In the genomic region with DNA sequence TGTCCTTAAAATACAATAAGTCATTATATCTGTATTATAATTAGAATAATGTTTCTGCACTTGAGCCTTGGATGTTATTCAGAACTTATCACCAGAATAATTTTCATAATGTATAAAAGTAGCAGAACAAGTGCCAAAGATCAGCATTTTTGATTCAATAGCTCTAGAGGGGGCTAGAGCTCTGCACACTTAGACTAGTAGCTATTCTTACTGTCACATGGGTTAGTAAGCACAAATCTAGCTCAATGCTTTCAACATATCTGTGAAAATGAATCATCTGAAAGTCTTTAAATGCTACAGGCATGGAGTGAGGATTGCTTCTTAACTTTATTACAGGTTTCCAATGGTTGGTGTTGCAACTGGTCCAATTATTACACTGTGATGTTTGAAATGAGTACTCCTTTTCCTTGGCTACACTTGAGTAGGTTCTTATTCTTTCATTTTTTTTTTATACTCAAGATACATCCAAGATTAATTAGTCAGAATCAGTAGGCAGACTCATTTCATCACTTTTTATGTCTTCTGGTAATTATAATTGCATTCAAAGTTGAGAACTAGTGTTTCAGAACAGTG, we compare ENCODE assay signal across 16 mouse cellular contexts.
DNase-seq lines count a peak whose midpoint lies in the region; ATAC-seq and TF ChIP-seq lines count a peak whose summit lies in the region.
"Had no signal": no experiment of that assay in that cellular context is flagged by ENCODE, and none has a peak within 500 bp of the region (broad histone marks: within the 10 kb centered on the region; RNA-seq: fewer than 3 reads in every experiment).

No protein-coding gene starts in this region.

- H3K36me3 ChIP-seq in hindbrain, embryonic 16.5 days (ENCODE audit: control insufficient read depth, insufficient read depth, low read length) = no peaks in the 10 kb centered on the region
- H3K36me3 ChIP-seq in hindbrain, embryonic 13.5 days = no peaks in the 10 kb centered on the region
- no peaks in the 10 kb centered on the region for H3K36me3 ChIP-seq in midbrain, postnatal 0 days (ENCODE audit: insufficient read depth, low read length)
- H3K36me3 ChIP-seq in midbrain, embryonic 11.5 days (ENCODE audit: control insufficient read depth, insufficient read depth, low read length) = no peaks in the 10 kb centered on the region
- H3K36me3 ChIP-seq: heart, embryonic 12.5 days; limb, embryonic 12.5 days; liver, embryonic 15.5 days; neural tube, embryonic 13.5 days had no signal

- H3K27ac ChIP-seq in hindbrain, embryonic 16.5 days (ENCODE audit: low read depth, low read length) = no peak overlapping the region
- no peak overlapping the region for H3K27ac ChIP-seq in hindbrain, embryonic 13.5 days
- no peak overlapping the region for H3K27ac ChIP-seq in midbrain, postnatal 0 days (ENCODE audit: low read depth, low read length)
- no peak overlapping the region for H3K27ac ChIP-seq in midbrain, embryonic 11.5 days (ENCODE audit: low read depth, low read length)
- H3K27ac ChIP-seq: limb, embryonic 12.5 days; liver, embryonic 15.5 days; macrophage; neural tube, embryonic 13.5 days had no signal

- H3K4me1 ChIP-seq in hindbrain, embryonic 16.5 days (ENCODE audit: control insufficient read depth, insufficient read depth, low read depth, low read length) = no peaks in the 10 kb centered on the region
- no peaks in the 10 kb centered on the region for H3K4me1 ChIP-seq in hindbrain, embryonic 13.5 days (replicated peaks)
- H3K4me1 ChIP-seq in midbrain, postnatal 0 days (ENCODE audit: insufficient read depth, low read length) = no peaks in the 10 kb centered on the region
- H3K4me1 ChIP-seq in midbrain, embryonic 11.5 days (ENCODE audit: control insufficient read depth, insufficient read depth, low read length) = no peaks in the 10 kb centered on the region
- H3K4me1 ChIP-seq: heart, embryonic 12.5 days; limb, embryonic 12.5 days; liver, embryonic 15.5 days; neural tube, embryonic 13.5 days had no signal

- DNase-seq in midbrain, postnatal 0 days (ENCODE audit: low spot score) = peak; percentile 63
- DNase-seq in midbrain, embryonic 11.5 days (ENCODE audit: low spot score, missing footprints) = no peak
- DNase-seq in gonadal fat pad, adult 2 months (ENCODE audit: low read depth) = peak; percentile 78
- peak; percentile 1 for DNase-seq in retina, postnatal 1 day
- DNase-seq in spleen, postnatal 10 days (ENCODE audit: low spot score in 2 of 2) = no peak
- DNase-seq: cerebellum, adult 9-11 months; kidney, adult 11 months; kidney, postnatal 36 days had no signal

- no peaks in the 10 kb centered on the region for H3K9me3 ChIP-seq in hindbrain, embryonic 16.5 days (ENCODE audit: control insufficient read depth, low read length)
- no peaks in the 10 kb centered on the region for H3K9me3 ChIP-seq in hindbrain, embryonic 13.5 days
- H3K9me3 ChIP-seq in midbrain, postnatal 0 days (ENCODE audit: low read length) = no peaks in the 10 kb centered on the region
- H3K9me3 ChIP-seq in midbrain, embryonic 11.5 days (ENCODE audit: control insufficient read depth, low read length) = no peaks in the 10 kb centered on the region
- H3K9me3 ChIP-seq: heart, embryonic 12.5 days; liver, embryonic 15.5 days; neural tube, embryonic 13.5 days had no signal

- peak; percentile 30; the same call in 1 of the 2 replicates for ATAC-seq in hindbrain, embryonic 16.5 days
- no peak for ATAC-seq in hindbrain, embryonic 13.5 days (ENCODE audit: low FRiP score)
- ATAC-seq in midbrain, postnatal 0 days (ENCODE audit: low FRiP score) = no peak
- no peak for ATAC-seq in midbrain, embryonic 11.5 days (ENCODE audit: low FRiP score)
- ATAC-seq: midbrain, embryonic 16.5 days had no signal

- no peak overlapping the region for H3K4me2 ChIP-seq in hindbrain, embryonic 16.5 days (ENCODE audit: low read length)
- no peak overlapping the region for H3K4me2 ChIP-seq in hindbrain, embryonic 13.5 days
- no peak overlapping the region for H3K4me2 ChIP-seq in midbrain, postnatal 0 days (ENCODE audit: low read depth, low read length, poor library complexity, severe bottlenecking)
- no peak overlapping the region for H3K4me2 ChIP-seq in midbrain, embryonic 11.5 days
- H3K4me2 ChIP-seq: heart, embryonic 12.5 days; limb, embryonic 12.5 days; liver, embryonic 15.5 days; neural tube, embryonic 13.5 days had no signal

- TF ChIP-seq CTCF in midbrain, postnatal 0 days (IDR thresholded peaks at IDR 0.05) = peak; percentile 70

- H3K9ac ChIP-seq in hindbrain, embryonic 16.5 days (ENCODE audit: low read depth, low read length) = no peak overlapping the region
- H3K9ac ChIP-seq in hindbrain, embryonic 13.5 days = no peak overlapping the region
- H3K9ac ChIP-seq in midbrain, postnatal 0 days (replicated peaks; ENCODE audit: low read length, poor library complexity, severe bottlenecking) = no peak overlapping the region
- H3K9ac ChIP-seq in midbrain, embryonic 11.5 days (ENCODE audit: low read length) = no peak overlapping the region
- H3K9ac ChIP-seq: heart, embryonic 12.5 days; limb, embryonic 12.5 days; liver, embryonic 15.5 days; neural tube, embryonic 13.5 days had no signal

- H3K27me3 ChIP-seq in hindbrain, embryonic 16.5 days (replicated peaks; ENCODE audit: control insufficient read depth, insufficient read depth, low read length) = no peaks in the 10 kb centered on the region
- H3K27me3 ChIP-seq in hindbrain, embryonic 13.5 days = no peaks in the 10 kb centered on the region
- H3K27me3 ChIP-seq in midbrain, postnatal 0 days (ENCODE audit: insufficient read depth, low read length) = no peaks in the 10 kb centered on the region
- H3K27me3 ChIP-seq in midbrain, embryonic 11.5 days (ENCODE audit: control insufficient read depth, insufficient read depth, low read length) = no peaks in the 10 kb centered on the region
- H3K27me3 ChIP-seq: heart, embryonic 12.5 days; limb, embryonic 12.5 days; liver, embryonic 15.5 days; neural tube, embryonic 13.5 days had no signal

- no peak overlapping the region for H3K4me3 ChIP-seq in hindbrain, embryonic 16.5 days (ENCODE audit: low read length)
- no peak overlapping the region for H3K4me3 ChIP-seq in hindbrain, embryonic 13.5 days
- no peak overlapping the region for H3K4me3 ChIP-seq in midbrain, postnatal 0 days (ENCODE audit: low read depth, low read length)
- H3K4me3 ChIP-seq in midbrain, embryonic 11.5 days (ENCODE audit: low read depth, low read length) = no peak overlapping the region
- H3K4me3 ChIP-seq: heart, embryonic 12.5 days; limb, embryonic 12.5 days; liver, embryonic 15.5 days; neural tube, embryonic 13.5 days had no signal

Comparison
In these comparisons a context has a peak if more than half of its experiments do, and no peak if none do; other contexts are left out.
1. DNase-seq: peak in midbrain, postnatal 0 days (single experiment), gonadal fat pad, adult 2 months (single experiment) and retina, postnatal 1 day (single experiment); none in midbrain, embryonic 11.5 days (single experiment) and spleen, postnatal 10 days (0 of 2).